In genomic region chr12:73952879-73953278, GRCm38 (mm10) we compare ENCODE assay signal across 8 mouse cellular contexts. TPM values are rescaled to one million over a fixed set of nuclear protein-coding genes. Genes with fewer than 3 reads are reported as not detected.
DNase-seq lines count a peak whose midpoint lies in the region; ATAC-seq and TF ChIP-seq lines count a peak whose summit lies in the region.

No protein-coding gene starts in this region.

- no peak overlapping the region for H3K27ac ChIP-seq in forebrain, embryonic 12.5 days
- no peak overlapping the region for H3K27ac ChIP-seq in hindbrain, postnatal 0 days
- H3K27ac ChIP-seq in liver, embryonic 14.5 days: no peak overlapping the region
- no peak overlapping the region for H3K27ac ChIP-seq in neural tube, embryonic 13.5 days (replicated peaks)

- 10% methylated on average over 15 of the region's 15 CpGs for WGBS in forebrain, embryonic 12.5 days
- 4% methylated on average over 15 of the region's 15 CpGs for WGBS in hindbrain, postnatal 0 days
- 11% methylated on average over 15 of the region's 15 CpGs for WGBS in liver, embryonic 14.5 days (ENCODE audit: insufficient replicate concordance)
- WGBS in neural tube, embryonic 13.5 days: 15% methylated on average over 15 of the region's 15 CpGs

- H3K4me2 ChIP-seq in forebrain, embryonic 12.5 days: peak overlapping the region; percentile 51
- H3K4me2 ChIP-seq in hindbrain, postnatal 0 days (ENCODE audit: low read depth, low read length): peak overlapping the region; percentile 61
- H3K4me2 ChIP-seq in liver, embryonic 14.5 days (ENCODE audit: low read depth): peak overlapping the region; percentile 81
- H3K4me2 ChIP-seq in neural tube, embryonic 13.5 days: peak overlapping the region; percentile 57

- no peaks in the 10 kb centered on the region for H3K9me3 ChIP-seq in forebrain, embryonic 12.5 days
- no peaks in the 10 kb centered on the region for H3K9me3 ChIP-seq in hindbrain, postnatal 0 days (ENCODE audit: low read length)
- no peaks in the 10 kb centered on the region for H3K9me3 ChIP-seq in liver, embryonic 14.5 days (ENCODE audit: control insufficient read depth, low read length)
- H3K9me3 ChIP-seq in neural tube, embryonic 13.5 days: no peaks in the 10 kb centered on the region

- H3K4me3 ChIP-seq in forebrain, embryonic 12.5 days (replicated peaks): peak overlapping the region; percentile 28
- H3K4me3 ChIP-seq in hindbrain, postnatal 0 days (ENCODE audit: low read length): peak overlapping the region; percentile 32
- H3K4me3 ChIP-seq in liver, embryonic 14.5 days (ENCODE audit: insufficient read depth in 1 of 2, low read depth in 2 of 2, low read length in 2 of 2): peak overlapping the region; percentile 48 to 50; a peak in 3 of 4 replicates
- H3K4me3 ChIP-seq in neural tube, embryonic 13.5 days: peak overlapping the region; percentile 28

- no peak for TF ChIP-seq CTCF in hindbrain, postnatal 0 days (IDR thresholded peaks at IDR 0.05; ENCODE audit: low read depth)
- TF ChIP-seq CTCF in liver, embryonic 14.5 days (IDR thresholded peaks at IDR 0.05; ENCODE audit: low read depth): no peak

- peak; percentile 34 to 35 for DNase-seq in frontal cortex, postnatal 10 days (ENCODE audit: low spot score in 2 of 2)
- no peak for DNase-seq in frontal cortex, postnatal 36 days (ENCODE audit: low spot score in 2 of 2)
- peak; percentile 29 to 35 for DNase-seq in adrenal gland, postnatal 36 days
- peak; percentile 70 for DNase-seq in hindbrain, postnatal 0 days (ENCODE audit: low spot score)
- peak in 1 of 3 experiments; percentile 31 for DNase-seq in liver, embryonic 14.5 days (ENCODE audit: low read depth in 3 of 3, low spot score in 3 of 3)
- DNase-seq in thymus, postnatal 36 days: peak; percentile 59 to 74

- no peaks in the 10 kb centered on the region for H3K36me3 ChIP-seq in forebrain, embryonic 12.5 days (replicated peaks)
- no peaks in the 10 kb centered on the region for H3K36me3 ChIP-seq in hindbrain, postnatal 0 days (ENCODE audit: insufficient read depth, low read length)
- no peaks in the 10 kb centered on the region for H3K36me3 ChIP-seq in liver, embryonic 14.5 days (replicated peaks; ENCODE audit: control insufficient read depth, insufficient read depth, low read depth)
- H3K36me3 ChIP-seq in neural tube, embryonic 13.5 days: no peaks in the 10 kb centered on the region

- ATAC-seq in forebrain, embryonic 12.5 days (ENCODE audit: low FRiP score): peak; percentile 59; the same call in 1 of the 2 replicates
- peak; percentile 48; the same call in 1 of the 2 replicates for ATAC-seq in hindbrain, postnatal 0 days
- ATAC-seq in liver, embryonic 14.5 days (ENCODE audit: insufficient read depth): no peak
- ATAC-seq in neural tube, embryonic 13.5 days (ENCODE audit: low read depth): no peak

- H3K9ac ChIP-seq in forebrain, embryonic 12.5 days: 0 out of 2 replicates have a peak overlapping the region, but pooled peaks have one; percentile 33
- 0 out of 2 replicates have a peak overlapping the region, but pooled peaks have one; percentile 31 for H3K9ac ChIP-seq in hindbrain, postnatal 0 days (replicated peaks; ENCODE audit: low read length)
- peak overlapping the region; percentile 59 for H3K9ac ChIP-seq in liver, embryonic 14.5 days (replicated peaks)
- H3K9ac ChIP-seq in neural tube, embryonic 13.5 days: peak overlapping the region; percentile 61

- no peak for TF ChIP-seq EP300 in liver, embryonic 14.5 days (IDR thresholded peaks at IDR 0.05; ENCODE audit: low read depth)

- H3K4me1 ChIP-seq in forebrain, embryonic 12.5 days: peaks cover 11% of the 10 kb centered on the region
- H3K4me1 ChIP-seq in hindbrain, postnatal 0 days (ENCODE audit: insufficient read depth, low read length): no peaks in the 10 kb centered on the region
- H3K4me1 ChIP-seq in liver, embryonic 14.5 days (replicated peaks; ENCODE audit: control insufficient read depth in 2 of 2, insufficient read depth in 2 of 2, low read length in 1 of 2): peaks cover 0 to 13% of the 10 kb centered on the region in 2 experiments; a peak in 3 of 4 replicates
- peaks cover 21% of the 10 kb centered on the region for H3K4me1 ChIP-seq in neural tube, embryonic 13.5 days (replicated peaks)

- H3K27me3 ChIP-seq in forebrain, embryonic 12.5 days: no peaks in the 10 kb centered on the region
- H3K27me3 ChIP-seq in hindbrain, postnatal 0 days (ENCODE audit: insufficient read depth, low read length): no peaks in the 10 kb centered on the region
- peaks cover 4% of the 10 kb centered on the region; the same call in 1 of the 2 replicates for H3K27me3 ChIP-seq in liver, embryonic 14.5 days (ENCODE audit: control insufficient read depth, insufficient read depth, low read length)
- H3K27me3 ChIP-seq in neural tube, embryonic 13.5 days: peaks cover 12% of the 10 kb centered on the region

RNA-seq across cellular contexts. Expression of gene Snapc1, which starts 11.4 kb away (rescaled TPM):
- 10 to 100 TPM; 15.7 to 20.9 TPM for total RNA-seq in adrenal gland, postnatal 36 days (2021)
- polyA plus RNA-seq in forebrain, embryonic 12.5 days (2016; fragmentation: Nextera tagmentation; extraction: Ambion mirVana): 29.6 and 29.9 TPM in 2 replicates
- 11.1 and 12.8 TPM in 2 replicates for total RNA-seq in hindbrain, postnatal 0 days (2014; rRNA removed)
- polyA plus RNA-seq in hindbrain, postnatal 0 days (2015; fragmentation: Nextera tagmentation; extraction: Ambion mirVana): 21.4 and 22.9 TPM in 2 replicates
- 1.8 and 3.3 TPM in 2 replicates for polyA plus RNA-seq in liver, embryonic 14.5 days (2012; rRNA removed)
- polyA plus RNA-seq in liver, embryonic 14.5 days (2014; fragmentation: Nextera tagmentation; extraction: Ambion mirVana): 3.5 and 5.8 TPM in 2 replicates
- polyA plus RNA-seq in neural tube, embryonic 13.5 days (2015; fragmentation: Nextera tagmentation; extraction: Ambion mirVana): 36.1 and 37.5 TPM in 2 replicates

RNA-seq across cellular contexts. Expression of gene Gm49321, which starts 15.4 kb away (rescaled TPM):
- 1 to 10 TPM; 5.7 to 8.5 TPM for total RNA-seq in adrenal gland, postnatal 36 days (2021)
- polyA plus RNA-seq in forebrain, embryonic 12.5 days (2016; fragmentation: Nextera tagmentation; extraction: Ambion mirVana): 15.6 and 19.5 TPM in 2 replicates
- total RNA-seq in hindbrain, postnatal 0 days (2014; rRNA removed): not detected in 2 replicates
- 12.8 and 14.8 TPM in 2 replicates for polyA plus RNA-seq in hindbrain, postnatal 0 days (2015; fragmentation: Nextera tagmentation; extraction: Ambion mirVana)
- polyA plus RNA-seq in liver, embryonic 14.5 days (2012; rRNA removed): not detected in 2 replicates
- 1.8 and 3.2 TPM in 2 replicates for polyA plus RNA-seq in liver, embryonic 14.5 days (2014; fragmentation: Nextera tagmentation; extraction: Ambion mirVana)
- polyA plus RNA-seq in neural tube, embryonic 13.5 days (2015; fragmentation: Nextera tagmentation; extraction: Ambion mirVana): 18.0 and 22.7 TPM in 2 replicates

RNA-seq across cellular contexts. Expression of gene Syt16, which starts 44.6 kb away (rescaled TPM):
- total RNA-seq in adrenal gland, postnatal 36 days (2021): under 1 TPM; 0.16 to 0.66 TPM
- polyA plus RNA-seq in forebrain, embryonic 12.5 days (2016; fragmentation: Nextera tagmentation; extraction: Ambion mirVana): 12.1 and 14.5 TPM in 2 replicates
- 70.3 and 90.9 TPM in 2 replicates for total RNA-seq in hindbrain, postnatal 0 days (2014; rRNA removed)
- 65.3 and 67.6 TPM in 2 replicates for polyA plus RNA-seq in hindbrain, postnatal 0 days (2015; fragmentation: Nextera tagmentation; extraction: Ambion mirVana)
- polyA plus RNA-seq in liver, embryonic 14.5 days (2012; rRNA removed): 0.01 TPM in 1 of 2 replicates, not detected in the other
- 0.04 TPM in 1 of 2 replicates, not detected in the other for polyA plus RNA-seq in liver, embryonic 14.5 days (2014; fragmentation: Nextera tagmentation; extraction: Ambion mirVana)
- polyA plus RNA-seq in neural tube, embryonic 13.5 days (2015; fragmentation: Nextera tagmentation; extraction: Ambion mirVana): 46.6 and 50.2 TPM in 2 replicates

RNA-seq across cellular contexts. Expression of gene Hif1a, which starts 51.7 kb away (rescaled TPM):
- 10 to 100 TPM; 66.5 to 69.1 TPM for total RNA-seq in adrenal gland, postnatal 36 days (2021)
- polyA plus RNA-seq in forebrain, embryonic 12.5 days (2016; fragmentation: Nextera tagmentation; extraction: Ambion mirVana): 123 and 124 TPM in 2 replicates
- total RNA-seq in hindbrain, postnatal 0 days (2014; rRNA removed): 95.3 and 109 TPM in 2 replicates
- polyA plus RNA-seq in hindbrain, postnatal 0 days (2015; fragmentation: Nextera tagmentation; extraction: Ambion mirVana): 62.1 and 66.5 TPM in 2 replicates
- polyA plus RNA-seq in liver, embryonic 14.5 days (2012; rRNA removed): 6.5 and 8.2 TPM in 2 replicates
- 15.0 and 16.9 TPM in 2 replicates for polyA plus RNA-seq in liver, embryonic 14.5 days (2014; fragmentation: Nextera tagmentation; extraction: Ambion mirVana)
- polyA plus RNA-seq in neural tube, embryonic 13.5 days (2015; fragmentation: Nextera tagmentation; extraction: Ambion mirVana): 89.2 and 100 TPM in 2 replicates

Comparison
In these comparisons a context has a peak if more than half of its experiments do, and no peak if none do; other contexts are left out.
1. DNase-seq: peak in frontal cortex, postnatal 10 days (2 of 2), adrenal gland, postnatal 36 days (2 of 2), hindbrain, postnatal 0 days (single experiment) and thymus, postnatal 36 days (2 of 2); none in frontal cortex, postnatal 36 days (0 of 2).
2. ATAC-seq: peak in forebrain, embryonic 12.5 days (single experiment) and hindbrain, postnatal 0 days (single experiment); none in liver, embryonic 14.5 days (single experiment) and neural tube, embryonic 13.5 days (single experiment).
3. RNA of gene Syt16, which starts 44.6 kb away (polyA plus RNA-seq): 65.3 to 67.6 TPM in hindbrain, postnatal 0 days, 46.6 to 50.2 TPM in neural tube, embryonic 13.5 days and 12.1 to 14.5 TPM in forebrain, embryonic 12.5 days; 0.01 to 0.04 TPM in liver, embryonic 14.5 days; every median in the first group is over 10 times any median in the second.
4. Peak in every context shown above with its lines, with median percentiles within 50 percentile points of each other: H3K4me2 ChIP-seq, H3K4me3 ChIP-seq and H3K9ac ChIP-seq.